Mouse (Mus musculus) adrenal gland, postnatal 36 days (tissue): Measurements from ENCODE around the gene Hebp1. TPM values are rescaled to one million over a fixed set of nuclear protein-coding genes. Genes with fewer than 3 reads are reported as not detected.

Experiments
- DNase-seq, 2 experiments: peaks; one replicate each; pipeline ENCODE4 v3.0.0; 2021; ENCODE audit warnings: mixed read lengths in 1 of 2
- long read RNA-seq, 2 experiments: library from polyadenylated mRNA; stranded (forward); transcript quantifications; one replicate each; pipeline ENCODE4 v2.0.0; 2021; ENCODE audit warnings: borderline sequencing depth in 2 of 2
- total RNA-seq, 2 experiments: library from RNA; stranded (reverse); gene quantifications; 2 replicates each; pipeline ENCODE4 v1.2.3; 2021

The Hebp1 gene
- total RNA-seq = 10 to 100 TPM; 18.2 to 28.0 TPM
- long read RNA-seq, experiment 1, transcript Hebp1-201 (4 exons, 1,058 nt) = major isoform, 13 of 18 reads
- long read RNA-seq, experiment 1, partial matches to known transcripts = 3 of 18 reads
- long read RNA-seq, experiment 1, other reads (novel, unspliced or antisense) = 2 of 18 reads
- long read RNA-seq, experiment 2, partial matches to known transcripts = 1 of 4 reads
- long read RNA-seq, experiment 2, other reads (novel, unspliced or antisense) = 1 of 4 reads

GRCm38 (mm10) chr6:135197921-135198532 lies at the start of gene Hebp1, which contains the start of gene Fam234b:
TSS of gene Hebp1 (minus strand) at chr6:135198022.
TSS of gene Fam234b (plus strand) at chr6:135197977.
- peak; percentile 90 to 95 for DNase-seq

DNA sequence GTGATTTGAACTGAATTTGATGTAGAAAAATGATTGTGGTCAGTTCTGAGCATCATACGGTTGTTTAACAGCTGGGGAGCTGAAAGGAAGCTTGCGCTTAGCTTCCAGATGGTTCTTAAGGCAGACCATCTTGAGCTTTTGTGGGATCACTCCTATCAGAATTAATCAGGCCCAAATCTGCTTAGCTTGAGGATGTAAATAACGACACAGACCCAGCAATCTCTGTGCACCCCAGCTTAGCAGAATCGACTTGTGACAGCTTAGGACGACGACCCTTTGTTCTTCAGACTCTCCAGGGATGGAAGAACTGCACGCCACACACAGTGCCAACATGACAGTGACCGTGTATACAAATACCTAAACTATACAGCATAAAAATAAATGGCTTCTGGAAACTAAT lies 47.8 kb upstream of the Hebp1 start:
- no peak for DNase-seq

DNA sequence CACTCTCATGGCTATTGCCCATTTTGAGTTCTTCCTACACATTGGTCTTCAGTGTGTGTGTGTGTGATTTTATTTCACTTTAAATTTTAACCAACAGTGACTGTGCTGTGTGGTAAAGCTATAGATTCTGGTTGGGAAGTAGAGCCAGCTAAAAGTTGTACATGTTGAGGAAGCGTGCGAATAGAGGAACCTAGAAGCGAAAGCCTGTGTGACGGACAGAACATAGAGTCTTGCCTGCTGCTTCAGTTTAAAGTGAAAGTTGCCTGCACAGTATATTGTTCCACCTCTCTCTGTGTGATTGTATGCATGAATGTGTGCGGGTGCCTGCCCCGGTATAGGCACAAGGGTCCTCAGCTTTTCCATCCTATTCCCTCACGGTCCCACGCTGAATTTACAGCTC lies 42.5 kb upstream of the Hebp1 start:
- no peak for DNase-seq

- DNase-seq = no peak
Observed at GRCm38 (mm10) chr6:135238211-135238610, 40.4 kb upstream of the Hebp1 start.

DNA sequence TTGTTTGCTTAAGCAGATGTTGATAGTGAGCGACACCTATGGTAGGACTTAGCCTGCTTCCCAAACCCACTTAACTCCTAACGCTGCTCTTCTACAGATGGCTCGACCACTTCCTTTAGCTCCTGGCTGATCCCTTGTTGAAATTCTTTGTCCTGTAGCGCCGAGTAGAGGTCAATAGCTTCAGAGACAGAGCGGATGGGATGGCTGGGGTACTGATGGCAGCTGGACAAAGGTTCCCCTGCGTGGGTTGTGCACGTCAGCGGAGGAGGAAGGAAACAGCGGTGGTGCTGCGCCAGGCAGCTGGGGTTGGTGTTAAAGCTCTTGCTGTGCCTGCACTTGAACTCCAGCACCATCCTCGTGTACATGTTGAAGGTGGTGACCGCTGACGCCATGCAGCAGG lies 39.5 kb upstream of the Hebp1 start:
- DNase-seq = no peak

GRCm38 (mm10) chr6:135236576-135236975 lies 38.8 kb upstream of the Hebp1 start:
- no peak for DNase-seq

DNA sequence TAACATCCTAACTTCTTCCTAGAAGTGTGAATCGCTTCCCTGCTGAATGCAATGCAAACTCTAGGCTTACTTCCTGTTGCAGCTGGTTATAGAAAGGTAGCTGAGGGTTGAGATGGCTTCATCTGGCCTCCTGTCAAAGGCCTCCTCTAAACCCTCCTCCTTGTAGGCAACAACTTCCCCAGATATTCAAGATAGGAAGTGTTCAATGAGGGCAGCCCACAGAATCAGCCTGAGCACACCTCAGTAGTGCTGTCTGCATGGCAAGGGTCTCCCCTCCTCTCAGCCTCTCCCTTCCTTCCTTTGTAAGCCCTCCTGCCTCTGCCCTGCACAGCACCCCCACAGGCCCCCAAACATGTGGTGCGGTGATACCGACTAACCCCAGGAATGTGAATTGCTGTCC lies 37.9 kb upstream of the Hebp1 start:
- no peak for DNase-seq

DNA sequence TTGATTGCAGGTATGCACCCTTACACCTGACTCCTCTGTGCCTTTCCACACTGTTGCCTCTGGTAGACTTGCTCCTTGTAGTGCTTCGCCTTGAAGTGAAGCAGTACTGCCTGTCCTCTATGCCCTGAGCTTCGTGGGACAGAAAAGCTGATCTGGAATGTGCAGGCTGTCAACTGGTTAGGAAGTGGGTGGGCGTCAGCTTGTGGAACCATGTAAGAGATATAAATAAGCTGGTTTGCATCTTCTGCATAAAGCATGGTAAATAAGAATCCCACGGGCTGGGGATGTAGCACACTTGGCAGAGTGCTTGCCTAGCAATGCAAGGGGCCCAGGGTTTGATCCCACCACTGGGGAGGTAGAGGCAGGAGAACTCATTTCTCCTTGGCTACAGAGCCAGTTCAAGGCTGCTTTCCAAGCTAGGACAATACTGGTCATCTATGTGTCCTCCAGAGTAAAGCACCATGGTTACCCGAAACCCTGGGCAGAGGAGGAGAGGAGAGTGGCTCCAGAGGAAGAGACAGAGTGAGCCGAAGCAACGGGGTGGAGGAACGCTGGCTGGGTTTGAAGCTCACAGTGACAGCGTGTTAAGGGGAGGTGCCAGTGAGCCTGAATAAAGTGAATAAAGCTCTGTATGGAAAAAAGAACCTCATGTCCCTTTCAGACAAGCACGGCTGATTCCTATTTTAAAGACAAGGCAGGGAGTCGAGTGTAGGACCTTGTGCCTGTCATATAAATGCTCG lies 34.8 kb upstream of the Hebp1 start:
- DNase-seq = no peak

DNA sequence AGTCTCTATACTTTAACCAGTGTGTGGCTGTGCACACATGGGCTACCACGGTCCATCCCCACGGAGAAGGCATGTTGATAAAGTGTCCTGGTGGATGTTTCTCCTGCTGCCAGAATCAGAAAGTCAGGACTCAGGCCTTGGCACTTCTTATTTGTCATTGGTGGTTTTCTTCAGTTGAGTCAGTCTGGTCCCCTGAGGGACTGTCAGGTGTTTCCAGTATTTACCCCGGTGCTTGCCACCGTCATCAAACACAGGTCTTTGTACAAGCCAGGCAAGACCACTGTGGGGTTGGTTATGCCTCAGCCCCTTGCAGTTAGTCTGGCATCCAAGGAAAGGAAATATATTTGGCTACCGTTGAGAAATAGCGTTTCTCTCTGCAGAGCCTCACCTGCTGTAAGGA lies 32.8 kb upstream of the Hebp1 start:
- DNase-seq = no peak

DNA sequence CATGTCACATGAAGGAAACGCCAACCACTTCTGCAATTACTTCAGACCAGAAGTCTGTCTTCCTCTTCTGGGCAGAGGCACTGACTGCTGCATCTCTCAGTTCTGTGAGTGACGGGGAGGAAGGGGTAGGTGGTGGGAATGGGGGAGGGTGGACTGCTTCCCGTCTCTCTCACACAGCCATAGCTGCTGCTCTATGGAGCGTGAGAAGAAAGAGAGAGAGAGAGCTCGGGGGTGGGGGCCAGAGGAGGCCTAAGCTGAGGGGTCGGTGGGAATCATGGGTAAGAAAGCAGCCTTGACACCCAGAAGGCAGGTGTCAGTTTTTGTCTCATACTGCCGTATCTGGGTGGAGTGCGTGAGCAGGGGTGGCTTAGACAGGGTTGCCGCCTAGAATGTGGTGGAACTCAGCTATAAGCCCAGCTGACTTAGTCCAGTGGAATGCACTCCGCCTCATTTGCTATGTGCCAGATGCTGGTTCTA lies 30.7 kb upstream of the Hebp1 start:
- DNase-seq = no peak

- DNase-seq = no peak
Observed at GRCm38 (mm10) chr6:135223786-135224416, 26.1 kb upstream of the Hebp1 start.

DNA sequence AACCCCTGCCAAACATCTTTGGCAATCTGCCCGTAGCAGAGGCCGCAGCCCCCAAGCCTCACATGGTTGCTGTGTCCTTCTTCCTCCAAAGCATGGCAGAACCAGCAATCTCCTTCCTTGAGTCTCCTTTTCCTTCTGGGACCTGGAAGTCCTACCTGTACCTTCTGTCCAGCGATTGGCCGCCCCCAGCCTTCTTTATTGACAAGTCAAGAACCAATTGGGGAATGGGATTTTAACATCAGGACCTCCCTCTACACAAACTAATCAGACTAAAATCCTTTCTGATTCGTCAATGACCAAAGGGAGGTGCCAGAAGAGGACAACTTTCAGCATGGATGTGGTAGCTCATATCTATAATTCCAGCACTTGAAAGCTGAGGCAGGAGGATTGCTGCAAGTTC lies 22.1 kb upstream of the Hebp1 start:
- no peak for DNase-seq

DNA sequence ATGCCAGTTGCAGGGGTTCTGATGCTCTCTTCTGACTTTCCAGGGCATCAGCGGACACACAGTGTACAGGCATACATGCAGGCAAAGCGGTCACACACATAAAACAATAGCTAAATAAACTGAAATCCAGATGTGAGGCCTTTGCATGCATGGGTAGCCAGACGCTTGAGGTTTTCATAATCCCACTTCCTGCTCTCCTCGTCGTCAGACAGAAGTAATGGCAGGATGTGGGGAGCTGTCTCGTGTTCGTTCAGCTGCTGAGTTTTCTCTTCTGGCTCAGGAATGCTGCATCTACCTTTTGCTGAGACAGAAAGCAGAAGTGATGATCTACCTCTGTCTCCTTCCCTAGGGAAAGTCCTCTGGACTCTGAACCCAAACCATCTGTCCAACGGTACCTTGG lies 20.5 kb upstream of the Hebp1 start:
- DNase-seq = no peak

DNA sequence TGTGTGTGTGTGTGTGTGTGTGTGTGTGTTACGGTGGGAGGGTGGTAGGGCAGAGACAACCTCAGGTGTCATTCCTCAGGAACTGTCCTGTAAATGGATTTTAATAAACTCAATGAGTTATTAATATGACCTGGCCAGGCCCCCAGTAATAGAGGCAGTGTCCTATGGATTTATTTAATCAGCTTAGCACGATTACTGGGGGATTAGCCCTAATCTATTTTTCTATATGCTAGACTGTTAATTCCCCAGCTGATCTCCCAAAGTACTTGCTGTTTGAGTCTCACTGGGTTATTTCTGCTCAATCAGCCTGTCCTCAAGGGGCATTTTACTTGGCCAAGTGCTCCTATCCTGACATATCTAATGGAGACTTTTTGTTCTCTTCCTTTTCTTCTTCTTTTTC lies 14.8 kb upstream of the Hebp1 start:
- DNase-seq = no peak

DNA sequence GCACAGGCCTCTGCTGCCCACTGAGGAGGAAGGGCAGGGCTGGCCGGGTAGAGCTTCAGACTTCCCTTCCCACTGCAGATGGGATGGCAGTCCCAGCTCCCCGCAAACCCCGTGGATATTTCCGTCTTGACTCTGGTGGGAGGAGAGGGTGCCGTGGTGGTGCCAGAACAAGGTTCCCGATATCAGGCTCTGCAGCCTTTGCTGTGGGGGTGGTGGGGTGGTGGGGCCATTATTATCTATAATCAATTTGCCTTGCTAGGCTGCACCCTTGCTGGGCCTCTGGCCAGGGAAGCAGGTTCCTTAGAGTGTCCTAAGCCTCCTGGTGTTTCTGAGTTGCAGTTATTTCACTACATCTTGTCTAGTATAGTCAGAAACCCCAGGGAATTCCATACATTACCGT lies 13.3 kb upstream of the Hebp1 start:
- DNase-seq = no peak

GRCm38 (mm10) chr6:135206909-135207308 lies 9.1 kb upstream of the Hebp1 start:
- no peak for DNase-seq

GRCm38 (mm10) chr6:135205802-135206201 lies 8.0 kb upstream of the Hebp1 start:
- DNase-seq = no peak

GRCm38 (mm10) chr6:135204869-135205268 lies 7.0 kb upstream of the Hebp1 start:
- DNase-seq = no peak

GRCm38 (mm10) chr6:135203737-135204136 lies 5.9 kb upstream of the Hebp1 start:
- no peak for DNase-seq

- no peak for DNase-seq
Observed at GRCm38 (mm10) chr6:135202668-135203067, 4.8 kb upstream of the Hebp1 start.

DNA sequence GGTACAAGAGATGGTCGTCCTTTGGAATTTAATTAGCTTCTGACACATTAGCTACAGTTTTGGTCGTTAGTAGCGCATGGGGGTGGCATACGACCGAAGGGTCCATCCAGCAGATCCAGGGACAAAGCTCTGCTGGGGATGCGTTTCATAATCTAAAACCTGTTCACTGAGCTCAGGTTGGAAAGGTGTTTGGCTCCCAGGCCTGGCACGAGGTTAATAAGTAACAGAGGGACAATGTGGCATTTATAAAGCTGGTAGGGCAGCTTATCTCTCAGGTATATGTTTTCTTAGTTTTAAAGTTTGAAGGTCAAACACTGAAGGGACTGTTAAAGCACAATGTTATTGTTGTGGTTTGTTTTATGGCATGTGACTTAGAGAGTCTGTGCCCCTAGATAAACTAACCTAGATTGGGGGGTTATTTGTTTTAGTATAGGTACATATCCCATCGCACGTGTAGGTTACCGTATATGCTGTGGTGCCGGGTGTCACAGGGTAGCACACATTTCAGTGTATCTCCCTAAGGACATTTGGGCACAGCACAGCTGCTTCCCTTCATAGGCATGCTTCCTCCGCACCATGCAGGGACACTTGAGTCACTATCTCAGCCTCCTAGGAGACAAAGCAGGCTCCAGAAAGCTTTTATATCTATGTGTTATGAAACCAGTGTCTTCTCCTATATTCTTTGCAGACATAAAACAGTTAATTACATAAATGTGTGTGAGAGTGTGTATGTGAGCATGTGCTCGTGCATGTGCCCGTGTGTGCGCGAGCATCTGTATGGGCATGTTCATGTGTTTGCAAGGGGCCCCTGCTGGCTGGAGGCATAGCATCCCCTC lies 2.5 kb upstream of the Hebp1 start:
- DNase-seq = no peak

DNA sequence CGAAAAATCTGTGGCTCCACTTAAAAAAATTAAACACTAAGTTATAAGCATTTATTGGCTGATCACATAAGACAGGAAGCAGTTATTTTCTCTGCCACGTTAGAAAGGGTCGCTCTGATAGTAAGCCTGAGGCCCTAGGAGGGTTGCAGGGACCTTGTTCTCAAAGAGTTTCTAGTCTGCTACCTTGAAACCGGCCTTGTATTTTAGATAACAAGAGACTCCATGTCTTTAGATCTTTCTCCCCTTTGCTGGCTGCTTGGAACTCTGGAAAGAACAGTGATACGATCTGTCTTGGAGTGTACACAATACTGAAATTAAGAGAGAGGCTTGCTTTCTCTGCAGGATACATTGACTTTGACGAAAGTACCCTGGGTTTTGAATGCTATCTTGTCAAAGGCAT lies 904 bp upstream of the Hebp1 start:
- DNase-seq = no peak
